Mouse (Mus musculus): ENCODE measurements around the gene Akr1c13. TPM values are rescaled to one million over a fixed set of nuclear protein-coding genes. Genes with fewer than 3 reads are reported as not detected.

Gene Akr1c13
- polyA plus RNA-seq, 1 experiment from 2014 or later = 1.5 TPM

- no peaks in the 10 kb centered on the region for H3K27me3 ChIP-seq (ENCODE audit: control insufficient read depth, insufficient read depth, low read length)
- no peaks in the 10 kb centered on the region for H3K9me3 ChIP-seq (ENCODE audit: control insufficient read depth, low read length)
- H3K4me3 ChIP-seq (ENCODE audit: low read depth, low read length) = no peak within 1 kb of the TSS
- H3K36me3 ChIP-seq (ENCODE audit: control insufficient read depth, insufficient read depth, low read length) = no peaks in the 10 kb centered on the region
- 85% methylated on average over 1 of the region's 1 CpGs for WGBS
- H3K4me1 ChIP-seq (ENCODE audit: control insufficient read depth, insufficient read depth, low read length) = no peaks in the 10 kb centered on the region
- ATAC-seq (ENCODE audit: insufficient read depth, low FRiP score, low TSS enrichment) (no peak), DNase-seq (ENCODE audit: low spot score) (no peak)
- no peak within 1 kb of the TSS for H3K4me2 ChIP-seq (ENCODE audit: low read depth)
- no peak within 1 kb of the TSS for H3K9ac ChIP-seq (ENCODE audit: low read length)
- no peak within 1 kb of the TSS for H3K27ac ChIP-seq (ENCODE audit: low read depth, low read length)
Observed at GRCm38 (mm10) chr13:4228441-4228840, 37.5 kb downstream of the Akr1c13 start, which contains the start of gene Akr1c19. Gene Akr1c19 (plus strand): TSS chr13:4228700.

- no peak overlapping the region for H3K4me3 ChIP-seq (ENCODE audit: low read depth, low read length)
- ATAC-seq (ENCODE audit: insufficient read depth, low FRiP score, low TSS enrichment) (no peak), DNase-seq (ENCODE audit: low spot score) (no peak)
- H3K27me3 ChIP-seq (ENCODE audit: control insufficient read depth, insufficient read depth, low read length) = no peaks in the 10 kb centered on the region
- H3K4me1 ChIP-seq (ENCODE audit: control insufficient read depth, insufficient read depth, low read length) = no peaks in the 10 kb centered on the region
- H3K36me3 ChIP-seq (ENCODE audit: control insufficient read depth, insufficient read depth, low read length) = no peaks in the 10 kb centered on the region
- 94% methylated on average over 8 of the region's 8 CpGs for whole genome bisulfite sequencing
- H3K4me2 ChIP-seq (ENCODE audit: low read depth) = no peak overlapping the region
- no peak overlapping the region for H3K9ac ChIP-seq (ENCODE audit: low read length)
- H3K9me3 ChIP-seq (ENCODE audit: control insufficient read depth, low read length) = no peaks in the 10 kb centered on the region
- H3K27ac ChIP-seq (ENCODE audit: low read depth, low read length) = no peak overlapping the region
Observed at GRCm38 (mm10) chr13:4230841-4231623, 40.1 kb downstream of the Akr1c13 start.

GRCm38 (mm10) chr13:4233135-4233534 is 42.2 kb downstream of the Akr1c13 start:
- ATAC-seq (ENCODE audit: insufficient read depth, low FRiP score, low TSS enrichment) = no peak
- H3K4me3 ChIP-seq (ENCODE audit: low read depth, low read length) = no peak overlapping the region
- no peak overlapping the region for H3K9ac ChIP-seq (ENCODE audit: low read length)
- no peaks in the 10 kb centered on the region for H3K4me1 ChIP-seq (ENCODE audit: control insufficient read depth, insufficient read depth, low read length)
- no peaks in the 10 kb centered on the region for H3K9me3 ChIP-seq (ENCODE audit: control insufficient read depth, low read length)
- H3K36me3 ChIP-seq (ENCODE audit: control insufficient read depth, insufficient read depth, low read length) = no peaks in the 10 kb centered on the region
- no peak overlapping the region for H3K4me2 ChIP-seq (ENCODE audit: low read depth)
- no peak overlapping the region for H3K27ac ChIP-seq (ENCODE audit: low read depth, low read length)
- H3K27me3 ChIP-seq (ENCODE audit: control insufficient read depth, insufficient read depth, low read length) = no peaks in the 10 kb centered on the region
- no peak for DNase-seq (ENCODE audit: low spot score)
- 90% methylated on average over 1 of the region's 1 CpGs for WGBS

- WGBS = 71% methylated on average over 3 of the region's 3 CpGs
- no peaks in the 10 kb centered on the region for H3K36me3 ChIP-seq (ENCODE audit: control insufficient read depth, insufficient read depth, low read length)
- H3K4me2 ChIP-seq (ENCODE audit: low read depth) = no peak overlapping the region
- no peaks in the 10 kb centered on the region for H3K9me3 ChIP-seq (ENCODE audit: control insufficient read depth, low read length)
- no peak overlapping the region for H3K9ac ChIP-seq (ENCODE audit: low read length)
- no peak overlapping the region for H3K4me3 ChIP-seq (ENCODE audit: low read depth, low read length)
- no peaks in the 10 kb centered on the region for H3K27me3 ChIP-seq (ENCODE audit: control insufficient read depth, insufficient read depth, low read length)
- DNase-seq (ENCODE audit: low spot score) (no peak), ATAC-seq (ENCODE audit: insufficient read depth, low FRiP score, low TSS enrichment) (no peak)
- H3K27ac ChIP-seq (ENCODE audit: low read depth, low read length) = no peak overlapping the region
- H3K4me1 ChIP-seq (ENCODE audit: control insufficient read depth, insufficient read depth, low read length) = no peaks in the 10 kb centered on the region
Observed at GRCm38 (mm10) chr13:4233536-4234172, 42.7 kb downstream of the Akr1c13 start.

GRCm38 (mm10) chr13:4244861-4245559 is 54.1 kb downstream of the Akr1c13 start:
- ATAC-seq (ENCODE audit: insufficient read depth, low FRiP score, low TSS enrichment) = peak; percentile 87
- peak overlapping the region; percentile 44 for H3K9ac ChIP-seq (ENCODE audit: low read length)
- no peaks in the 10 kb centered on the region for H3K9me3 ChIP-seq (ENCODE audit: control insufficient read depth, low read length)
- H3K4me2 ChIP-seq (ENCODE audit: low read depth) = peak overlapping the region; percentile 41
- no peak overlapping the region for H3K27ac ChIP-seq (ENCODE audit: low read depth, low read length)
- H3K4me1 ChIP-seq (ENCODE audit: control insufficient read depth, insufficient read depth, low read length) = no peaks in the 10 kb centered on the region
- DNase-seq (ENCODE audit: low spot score) = peak; percentile 60
- no peaks in the 10 kb centered on the region for H3K27me3 ChIP-seq (ENCODE audit: control insufficient read depth, insufficient read depth, low read length)
- 2% methylated on average over 13 of the region's 13 CpGs for WGBS
- H3K36me3 ChIP-seq (ENCODE audit: control insufficient read depth, insufficient read depth, low read length) = no peaks in the 10 kb centered on the region
- peak overlapping the region; percentile 18 for H3K4me3 ChIP-seq (ENCODE audit: low read depth, low read length)

GRCm38 (mm10) chr13:4249347-4249746 is 58.4 kb downstream of the Akr1c13 start:
- Histone ChIP-seq H3K4me1 (ENCODE audit: control insufficient read depth, insufficient read depth, low read length) (no peaks in the 10 kb centered on the region), H3K4me3 (ENCODE audit: low read depth, low read length) (no peak overlapping the region), H3K36me3 (ENCODE audit: control insufficient read depth, insufficient read depth, low read length) (no peaks in the 10 kb centered on the region), H3K27me3 (ENCODE audit: control insufficient read depth, insufficient read depth, low read length) (no peaks in the 10 kb centered on the region), H3K9me3 (ENCODE audit: control insufficient read depth, low read length) (no peaks in the 10 kb centered on the region), H3K27ac (ENCODE audit: low read depth, low read length) (no peak overlapping the region), H3K9ac (ENCODE audit: low read length) (no peak overlapping the region), H3K4me2 (ENCODE audit: low read depth) (no peak overlapping the region)
- 56% methylated on average over 3 of the region's 3 CpGs for WGBS
- DNase-seq (ENCODE audit: low spot score) = no peak
- no peak for ATAC-seq (ENCODE audit: insufficient read depth, low FRiP score, low TSS enrichment)

Other genes starting within 250 kb of the Akr1c13 start
- not detected in 2 replicates for gene Ucn3, start 245.8 kb upstream of the Akr1c13 start, polyA plus RNA-seq (2014; fragmentation: Nextera tagmentation; extraction: Ambion mirVana)
- 0.46 and 0.65 TPM in 2 replicates for gene Akr1c14, start 142.1 kb upstream of the Akr1c13 start, polyA plus RNA-seq (2014; fragmentation: Nextera tagmentation; extraction: Ambion mirVana)
- gene Akr1c18, start 40.5 kb upstream of the Akr1c13 start, polyA plus RNA-seq (2014; fragmentation: Nextera tagmentation; extraction: Ambion mirVana) = not detected in 2 replicates
- 0.28 and 0.76 TPM in 2 replicates for gene Akr1c19, start 37.5 kb downstream of the Akr1c13 start, polyA plus RNA-seq (2014; fragmentation: Nextera tagmentation; extraction: Ambion mirVana)
- not detected in 2 replicates for gene Akr1c12, start 88.3 kb downstream of the Akr1c13 start, polyA plus RNA-seq (2014; fragmentation: Nextera tagmentation; extraction: Ambion mirVana)
- gene Akr1c6, start 243.2 kb downstream of the Akr1c13 start, polyA plus RNA-seq (2014; fragmentation: Nextera tagmentation; extraction: Ambion mirVana) = not detected in 2 replicates